Mouse (Mus musculus) limb, embryonic 14.5 days (tissue): Measurements from ENCODE around the gene Sec14l1. TPM values are rescaled to one million over a fixed set of nuclear protein-coding genes. Genes with fewer than 3 reads are reported as not detected.

ENCODE experiments used
- ATAC-seq: fragments of 200-750 bp; cut with Nextera tagmentation; 2 replicates; pipeline ENCODE4 v1.8.0; 2017; ENCODE audit warnings: low read depth, moderate number of reproducible peaks, moderate TSS enrichment; ENCODE audit not compliant: low FRiP score
- DNase-seq: peaks from one replicate; pipeline ENCODE4 v3.0.0-alpha.2; 2015; ENCODE audit warnings: low spot score
- H3K27ac ChIP-seq: fragments of 300-500 bp; sonication (generic); replicated peaks from 2 replicates; pipeline ENCODE4 v1.5.1; 2014; ENCODE audit warnings: low read depth, mild to moderate bottlenecking, low read length, moderate library complexity, mixed read lengths
- H3K27me3 ChIP-seq: fragments of 300-500 bp; sonication (generic); 2 replicates; pipeline ENCODE4 v1.6.1; 2014; ENCODE audit warnings: low read length, mixed read lengths; ENCODE audit not compliant: control insufficient read depth, insufficient read depth
- H3K36me3 ChIP-seq: fragments of 300-500 bp; sonication (generic); 2 replicates; pipeline ENCODE4 v1.6.1; 2014; ENCODE audit warnings: mild to moderate bottlenecking, low read length, moderate library complexity, mixed read lengths; ENCODE audit not compliant: control insufficient read depth, insufficient read depth
- H3K4me1 ChIP-seq: fragments of 300-500 bp; sonication (generic); 2 replicates; pipeline ENCODE4 v1.6.1; 2014; ENCODE audit warnings: antibody characterized with exemption, low read length, mixed read lengths; ENCODE audit not compliant: control insufficient read depth, insufficient read depth
- H3K4me2 ChIP-seq: fragments of 300-500 bp; sonication (generic); replicated peaks from 2 replicates; pipeline ENCODE4 v1.6.1; 2014; ENCODE audit warnings: low read depth, mild to moderate bottlenecking, low read length, moderate library complexity; ENCODE audit not compliant: severe bottlenecking
- H3K4me3 ChIP-seq: fragments of 300-500 bp; sonication (generic); replicated peaks from 2 replicates; pipeline ENCODE4 v1.5.1; 2014; ENCODE audit warnings: low read length
- H3K9ac ChIP-seq: fragments of 300-500 bp; sonication (generic); 2 replicates; pipeline ENCODE4 v1.6.1; 2014; ENCODE audit warnings: mild to moderate bottlenecking, low read depth, low read length, moderate library complexity; ENCODE audit not compliant: severe bottlenecking
- H3K9me3 ChIP-seq: fragments of 300-500 bp; sonication (generic); 2 replicates; pipeline ENCODE4 v1.6.1; 2016; ENCODE audit warnings: low read length; ENCODE audit not compliant: control insufficient read depth
- POLR2A ChIP-seq: fragments of 200-500 bp; IDR thresholded peaks from 2 replicates; pipeline ENCODE4 v1.8.0; 2012; ENCODE audit warnings: inconsistent platforms, mild to moderate bottlenecking, moderate library complexity, borderline replicate concordance; ENCODE audit not compliant: insufficient read depth, insufficient read length; ENCODE audit errors: extremely low read depth
- WGBS: fragments of 180-500 bp; shearing (Covaris S2); extraction: QIAGEN DNeasy Blood & Tissue Kit; methylation state at CpG from one replicate; pipeline ENCODE4 v1.1.7; 2014; 5-methylcytosine and 5-hydroxymethylcytosine counted together
- polyA plus RNA-seq, 2 experiments: library from polyadenylated mRNA; depleted of rRNA in 1 of 2; stranded (reverse) in 1 of 2; unstranded in 1 of 2; fragments of >200 nt; fragmentation: Nextera tagmentation in 1 of 2; extraction: Ambion mirVana in 1 of 2; gene quantifications; 2 replicates each; pipeline versions ENCODE4 v1.2.1 to v1.2.3; 2012 to 2014

The Sec14l1 gene
- polyA plus RNA-seq, 2 experiments, result 38.7 to 72.5 TPM

GRCm38 (mm10) chr11:117152541-117152940 lies 37.6 kb downstream of the Sec14l1 start:
- H3K4me2 ChIP-seq, result no peak overlapping the region
- H3K4me3 ChIP-seq, result no peak overlapping the region
- H3K27me3 ChIP-seq, result no peaks in the 10 kb centered on the region
- DNase-seq (no peak), ATAC-seq (no peak)
- H3K9ac ChIP-seq, result no peak overlapping the region
- no peaks in the 10 kb centered on the region for H3K9me3 ChIP-seq
- 72% methylated on average over 6 of the region's 6 CpGs for WGBS
- no peak for TF ChIP-seq POLR2A
- no peaks in the 10 kb centered on the region for H3K4me1 ChIP-seq
- H3K36me3 ChIP-seq, result peaks cover 87% of the 10 kb centered on the region
- H3K27ac ChIP-seq, result no peak overlapping the region

- Histone ChIP-seq H3K27ac (no peak overlapping the region), H3K9ac (no peak overlapping the region), H3K4me3 (no peak overlapping the region), H3K4me1 (0 out of 2 replicates have a peak, but pooled peaks cover 3% of the 10 kb centered on the region), H3K4me2 (no peak overlapping the region), H3K36me3 (peaks cover 87% of the 10 kb centered on the region), H3K9me3 (no peaks in the 10 kb centered on the region), H3K27me3 (no peaks in the 10 kb centered on the region)
- no peak for DNase-seq
- ATAC-seq, result no peak
- WGBS, result 78% methylated on average over 9 of the region's 9 CpGs
- no peak for TF ChIP-seq POLR2A
Measured at GRCm38 (mm10) chr11:117153553-117153952, 38.6 kb downstream of the Sec14l1 start.

- 51% methylated on average over 6 of the region's 7 CpGs for WGBS
- ATAC-seq (no peak; the same call in 1 of the 2 replicates), DNase-seq (no peak)
- Histone ChIP-seq H3K36me3 (peaks cover 87% of the 10 kb centered on the region), H3K27me3 (no peaks in the 10 kb centered on the region), H3K27ac (no peak overlapping the region), H3K4me1 (0 out of 2 replicates have a peak, but pooled peaks cover 3% of the 10 kb centered on the region), H3K9me3 (no peaks in the 10 kb centered on the region), H3K4me3 (no peak overlapping the region), H3K4me2 (no peak overlapping the region), H3K9ac (no peak overlapping the region)
- TF ChIP-seq POLR2A, result no peak
Measured at GRCm38 (mm10) chr11:117154088-117154815, 39.3 kb downstream of the Sec14l1 start.

GRCm38 (mm10) chr11:117156725-117157124 lies 41.8 kb downstream of the Sec14l1 start:
- no peak for TF ChIP-seq POLR2A
- H3K4me3 ChIP-seq, result no peak overlapping the region
- peaks cover 71% of the 10 kb centered on the region for H3K36me3 ChIP-seq
- no peaks in the 10 kb centered on the region for H3K27me3 ChIP-seq
- ATAC-seq, result peak; percentile 31; the same call in 1 of the 2 replicates
- no peak overlapping the region for H3K4me2 ChIP-seq
- no peak for DNase-seq
- no peak overlapping the region for H3K27ac ChIP-seq
- no peak overlapping the region for H3K9ac ChIP-seq
- H3K9me3 ChIP-seq, result no peaks in the 10 kb centered on the region
- 0 out of 2 replicates have a peak, but pooled peaks cover 3% of the 10 kb centered on the region for H3K4me1 ChIP-seq
- 11% methylated on average over 14 of the region's 15 CpGs for WGBS

- Histone ChIP-seq H3K9ac (no peak overlapping the region), H3K27me3 (no peaks in the 10 kb centered on the region), H3K4me3 (no peak overlapping the region), H3K9me3 (no peaks in the 10 kb centered on the region), H3K36me3 (peaks cover 63% of the 10 kb centered on the region), H3K4me1 (0 out of 2 replicates have a peak, but pooled peaks cover 3% of the 10 kb centered on the region), H3K27ac (peak overlapping the region; percentile 14; the same call in 1 of the 2 replicates), H3K4me2 (no peak overlapping the region)
- ATAC-seq, result no peak
- WGBS, result 65% methylated on average over 10 of the region's 11 CpGs
- no peak for DNase-seq
- no peak for TF ChIP-seq POLR2A
Measured at GRCm38 (mm10) chr11:117158343-117158742, 43.4 kb downstream of the Sec14l1 start.
